Mouse (Mus musculus): Measurements from ENCODE around the gene Agap1. TPM values are rescaled to one million over a fixed set of nuclear protein-coding genes. Genes with fewer than 3 reads are reported as not detected.
A peak's percentile ranks its signal among the peaks of the same experiment; 100 is the strongest.

Gene Agap1
- polyA plus RNA-seq, 1 experiment from 2014 or later, result 42.6 TPM

- no peak overlapping the region for H3K27ac ChIP-seq (replicated peaks)
- WGBS, result 85% methylated on average over 5 of the region's 5 CpGs
- H3K4me3 ChIP-seq (replicated peaks), result no peak overlapping the region
- no peaks in the 10 kb centered on the region for H3K27me3 ChIP-seq (replicated peaks)
- H3K36me3 ChIP-seq, result 0 out of 2 replicates have a peak, but pooled peaks cover 4% of the 10 kb centered on the region
- no peak overlapping the region for H3K4me2 ChIP-seq
- H3K9me3 ChIP-seq (replicated peaks), result 0 out of 2 replicates have a peak, but pooled peaks cover 4% of the 10 kb centered on the region
- ATAC-seq (ENCODE audit: low FRiP score), result no peak
- H3K4me1 ChIP-seq, result peaks cover 53% of the 10 kb centered on the region
- no peak overlapping the region for H3K9ac ChIP-seq (replicated peaks)
Measured at GRCm38 (mm10) chr1:89461881-89462280, 7.3 kb downstream of the Agap1 start.

GRCm38 (mm10) chr1:89463138-89463537 is 8.5 kb downstream of the Agap1 start:
- Histone ChIP-seq H3K9ac (replicated peaks) (no peak overlapping the region), H3K27ac (replicated peaks) (no peak overlapping the region), H3K27me3 (replicated peaks) (no peaks in the 10 kb centered on the region), H3K4me1 (peaks cover 53% of the 10 kb centered on the region), H3K4me3 (replicated peaks) (no peak overlapping the region), H3K4me2 (no peak overlapping the region), H3K36me3 (0 out of 2 replicates have a peak, but pooled peaks cover 2% of the 10 kb centered on the region), H3K9me3 (replicated peaks) (0 out of 2 replicates have a peak, but pooled peaks cover 4% of the 10 kb centered on the region)
- 59% methylated on average over 8 of the region's 8 CpGs for WGBS
- ATAC-seq (ENCODE audit: low FRiP score), result no peak

GRCm38 (mm10) chr1:89465417-89466002 is 10.9 kb downstream of the Agap1 start:
- H3K9me3 ChIP-seq (replicated peaks), result no peaks in the 10 kb centered on the region
- no peak overlapping the region for H3K4me2 ChIP-seq
- H3K9ac ChIP-seq (replicated peaks), result no peak overlapping the region
- no peak overlapping the region for H3K27ac ChIP-seq (replicated peaks)
- WGBS, result 24% methylated on average over 5 of the region's 5 CpGs
- H3K27me3 ChIP-seq (replicated peaks), result no peaks in the 10 kb centered on the region
- H3K4me1 ChIP-seq, result peaks cover 72% of the 10 kb centered on the region
- no peak for ATAC-seq (ENCODE audit: low FRiP score)
- H3K4me3 ChIP-seq (replicated peaks), result no peak overlapping the region
- H3K36me3 ChIP-seq, result no peaks in the 10 kb centered on the region

- WGBS, result 26% methylated on average over 6 of the region's 6 CpGs
- ATAC-seq (ENCODE audit: low FRiP score), result 0 out of 2 replicates have a peak, but pooled peaks have one; percentile 9
- H3K4me1 ChIP-seq, result peaks cover 77% of the 10 kb centered on the region
Measured at GRCm38 (mm10) chr1:89467321-89468069, 12.9 kb downstream of the Agap1 start.

GRCm38 (mm10) chr1:89468141-89468540 is 13.5 kb downstream of the Agap1 start:
- H3K27ac ChIP-seq (replicated peaks), result no peak overlapping the region

More at GRCm38 (mm10) chr1:89467321-89468069, 12.9 kb downstream of the Agap1 start:
- Histone ChIP-seq H3K4me3 (replicated peaks) (no peak overlapping the region), H3K36me3 (no peaks in the 10 kb centered on the region), H3K27ac (replicated peaks) (0 out of 2 replicates have a peak overlapping the region, but pooled peaks have one; percentile 13), H3K4me2 (no peak overlapping the region; the same call in 1 of the 2 replicates), H3K9me3 (replicated peaks) (no peaks in the 10 kb centered on the region), H3K27me3 (replicated peaks) (no peaks in the 10 kb centered on the region), H3K9ac (replicated peaks) (no peak overlapping the region)

GRCm38 (mm10) chr1:89471430-89471829 is 16.8 kb downstream of the Agap1 start:
- Histone ChIP-seq H3K4me1 (peaks cover 66% of the 10 kb centered on the region), H3K9ac (replicated peaks) (no peak overlapping the region), H3K36me3 (no peaks in the 10 kb centered on the region), H3K4me3 (replicated peaks) (no peak overlapping the region), H3K9me3 (replicated peaks) (no peaks in the 10 kb centered on the region), H3K4me2 (no peak overlapping the region), H3K27ac (replicated peaks) (no peak overlapping the region), H3K27me3 (replicated peaks) (no peaks in the 10 kb centered on the region)
- whole genome bisulfite sequencing, result 62% methylated on average over 4 of the region's 4 CpGs
- ATAC-seq (ENCODE audit: low FRiP score), result no peak

More at GRCm38 (mm10) chr1:89468141-89468540, 13.5 kb downstream of the Agap1 start:
- H3K4me1 ChIP-seq, result peaks cover 74% of the 10 kb centered on the region
- ATAC-seq (ENCODE audit: low FRiP score), result no peak
- 68% methylated on average over 3 of the region's 3 CpGs for WGBS
- H3K27me3 ChIP-seq (replicated peaks), result no peaks in the 10 kb centered on the region
- no peak overlapping the region for H3K4me2 ChIP-seq
- H3K9ac ChIP-seq (replicated peaks), result no peak overlapping the region
- H3K4me3 ChIP-seq (replicated peaks), result no peak overlapping the region
- no peaks in the 10 kb centered on the region for H3K9me3 ChIP-seq (replicated peaks)
- H3K36me3 ChIP-seq, result no peaks in the 10 kb centered on the region

- H3K4me3 ChIP-seq (replicated peaks), result no peak overlapping the region
- no peaks in the 10 kb centered on the region for H3K36me3 ChIP-seq
- no peak for ATAC-seq (ENCODE audit: low FRiP score)
- H3K4me2 ChIP-seq, result no peak overlapping the region
- no peaks in the 10 kb centered on the region for H3K9me3 ChIP-seq (replicated peaks)
- 59% methylated on average over 9 of the region's 9 CpGs for WGBS
- no peak overlapping the region for H3K9ac ChIP-seq (replicated peaks)
- no peaks in the 10 kb centered on the region for H3K27me3 ChIP-seq (replicated peaks)
- peaks cover 64% of the 10 kb centered on the region for H3K4me1 ChIP-seq
- no peak overlapping the region for H3K27ac ChIP-seq (replicated peaks)
Measured at GRCm38 (mm10) chr1:89471891-89472290, 17.3 kb downstream of the Agap1 start.

- peaks cover 53% of the 10 kb centered on the region for H3K4me1 ChIP-seq
- H3K4me3 ChIP-seq (replicated peaks), result no peak overlapping the region
- H3K27me3 ChIP-seq (replicated peaks), result no peaks in the 10 kb centered on the region
- H3K9ac ChIP-seq (replicated peaks), result no peak overlapping the region
- no peak overlapping the region for H3K4me2 ChIP-seq
- ATAC-seq (ENCODE audit: low FRiP score), result no peak
- no peaks in the 10 kb centered on the region for H3K9me3 ChIP-seq (replicated peaks)
- WGBS, result 87% methylated on average over 5 of the region's 5 CpGs
- no peaks in the 10 kb centered on the region for H3K36me3 ChIP-seq
- no peak overlapping the region for H3K27ac ChIP-seq (replicated peaks)
Measured at GRCm38 (mm10) chr1:89473946-89474345, 19.3 kb downstream of the Agap1 start.

GRCm38 (mm10) chr1:89474853-89475252 is 20.2 kb downstream of the Agap1 start:
- 63% methylated on average over 9 of the region's 9 CpGs for WGBS
- Histone ChIP-seq H3K9ac (replicated peaks) (no peak overlapping the region), H3K36me3 (no peaks in the 10 kb centered on the region), H3K27me3 (replicated peaks) (no peaks in the 10 kb centered on the region), H3K9me3 (replicated peaks) (no peaks in the 10 kb centered on the region), H3K4me2 (no peak overlapping the region), H3K27ac (replicated peaks) (no peak overlapping the region), H3K4me3 (replicated peaks) (no peak overlapping the region), H3K4me1 (peaks cover 52% of the 10 kb centered on the region)
- no peak for ATAC-seq (ENCODE audit: low FRiP score)

GRCm38 (mm10) chr1:89477033-89477432 is 22.4 kb downstream of the Agap1 start:
- Histone ChIP-seq H3K4me2 (no peak overlapping the region), H3K9ac (replicated peaks) (no peak overlapping the region), H3K9me3 (replicated peaks) (no peaks in the 10 kb centered on the region), H3K27ac (replicated peaks) (no peak overlapping the region), H3K27me3 (replicated peaks) (no peaks in the 10 kb centered on the region), H3K36me3 (no peaks in the 10 kb centered on the region), H3K4me1 (peaks cover 53% of the 10 kb centered on the region), H3K4me3 (replicated peaks) (no peak overlapping the region)
- no peak for ATAC-seq (ENCODE audit: low FRiP score)
- 93% methylated on average over 5 of the region's 5 CpGs for WGBS

- no peak for ATAC-seq (ENCODE audit: low FRiP score)
- H3K27me3 ChIP-seq (replicated peaks), result no peaks in the 10 kb centered on the region
- H3K4me2 ChIP-seq, result no peak overlapping the region
- no peak overlapping the region for H3K4me3 ChIP-seq (replicated peaks)
- H3K36me3 ChIP-seq, result no peaks in the 10 kb centered on the region
- no peak overlapping the region for H3K9ac ChIP-seq (replicated peaks)
- no peak overlapping the region for H3K27ac ChIP-seq (replicated peaks)
- H3K9me3 ChIP-seq (replicated peaks), result no peaks in the 10 kb centered on the region
- H3K4me1 ChIP-seq, result peaks cover 62% of the 10 kb centered on the region
- WGBS, result 75% methylated on average over 4 of the region's 4 CpGs
Measured at GRCm38 (mm10) chr1:89478571-89479460, 24.2 kb downstream of the Agap1 start.

Data from neural tube, embryonic 15.5 days (tissue).